Mouse (Mus musculus) liver, adult (tissue): ENCODE measurements around the gene Slc35f1.

Experiments
- GATA4 ChIP-seq: IDR thresholded peaks from 2 replicates; pipeline ENCODE4 v1.6.1; 2014; ENCODE audit warnings: mild to moderate bottlenecking, low read length; ENCODE audit not compliant: insufficient replicate concordance

The Slc35f1 gene

DNA sequence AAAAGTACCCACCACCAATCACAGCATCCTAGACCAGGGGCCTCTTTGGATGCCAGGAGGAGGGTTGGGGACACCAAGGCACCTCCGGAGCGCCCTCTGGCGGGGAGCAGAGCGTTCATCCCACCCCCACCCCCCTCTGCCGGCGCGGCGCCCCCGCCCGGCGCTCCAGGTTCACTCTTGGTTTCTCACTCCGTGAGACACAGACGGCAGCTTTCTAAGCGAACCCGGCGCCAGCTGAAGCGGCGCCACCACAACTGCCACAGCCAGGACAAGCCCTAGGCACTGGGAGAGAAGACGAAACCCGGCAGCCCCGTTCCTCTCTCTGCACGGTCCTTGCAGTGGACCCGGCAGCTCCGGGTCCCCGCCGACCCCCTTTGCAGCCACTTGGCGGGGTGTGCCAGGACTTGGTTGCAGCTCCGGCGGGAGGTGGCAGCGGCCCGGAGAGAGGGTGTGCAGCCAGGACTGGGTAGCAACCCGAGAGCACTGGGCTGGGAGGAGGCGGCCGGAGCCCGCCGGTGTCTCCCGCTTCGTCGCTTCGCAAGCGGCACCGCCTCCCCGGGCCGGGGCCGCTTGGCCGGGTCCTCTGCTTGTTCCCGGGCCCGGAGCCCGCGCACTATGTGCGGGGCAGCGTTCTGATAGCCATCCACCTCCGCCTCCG, at the start of gene Slc35f1:
Slc35f1 (plus strand) TSS at position 200 of the 658 bp plus-strand sequence.
- TF ChIP-seq GATA4: no peak

DNA sequence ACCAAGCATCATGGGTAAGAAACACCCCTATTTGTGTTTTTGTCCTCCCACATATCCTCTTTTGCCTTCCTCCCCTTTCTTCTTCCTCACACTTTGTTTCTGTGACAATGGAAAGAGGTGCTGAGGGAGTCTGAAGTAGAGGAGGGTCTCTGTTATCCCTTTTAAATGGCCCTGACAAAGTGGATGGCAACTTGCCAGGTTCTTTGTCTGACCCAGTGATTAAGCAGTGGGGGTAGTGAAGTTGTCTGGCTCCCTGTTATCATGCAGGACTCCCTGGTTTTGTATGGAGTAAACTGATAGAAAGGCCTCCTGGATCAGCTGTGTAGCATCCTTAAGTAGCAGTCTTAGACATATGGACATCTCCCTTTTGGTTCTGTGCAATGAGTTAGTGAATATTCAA, 19.1 kb upstream of the Slc35f1 start:
- no peak for TF ChIP-seq GATA4

DNA sequence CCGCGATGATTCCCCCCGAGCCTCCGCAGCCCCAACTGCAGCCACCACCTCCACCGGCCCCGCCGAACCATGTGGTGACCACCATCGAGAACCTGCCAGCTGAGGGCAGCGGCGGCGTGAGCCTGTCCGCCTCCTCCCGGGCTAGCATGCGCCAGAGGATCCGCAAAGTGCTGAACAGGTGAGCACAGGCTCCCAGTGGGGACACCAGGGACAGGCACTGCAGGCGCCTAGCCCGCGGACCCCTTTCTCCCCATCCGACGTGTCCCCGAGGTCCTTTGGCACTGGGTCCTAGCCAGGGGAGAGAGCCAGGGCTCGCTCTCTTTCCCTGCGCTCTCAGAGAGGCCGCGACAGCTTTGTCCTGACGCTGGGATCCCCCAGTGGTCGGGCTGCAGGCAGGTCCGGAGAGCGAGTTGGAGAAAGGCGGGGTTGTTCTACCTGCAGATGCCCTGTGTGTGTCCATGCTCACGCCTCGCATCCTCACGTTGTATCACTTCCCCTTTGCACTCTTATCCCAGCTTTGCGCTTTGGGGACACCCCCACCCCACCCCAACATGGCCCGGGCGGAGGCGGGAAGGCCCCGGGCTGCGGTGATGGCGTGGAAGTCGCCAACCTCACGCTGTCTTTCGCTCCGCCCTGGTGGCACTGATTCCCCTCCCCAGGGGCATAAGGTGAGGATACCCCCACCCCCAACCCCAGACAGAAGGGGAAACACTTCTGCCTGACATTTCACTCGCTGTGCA, 829 bp downstream of the Slc35f1 start:
- no peak for TF ChIP-seq GATA4

DNA sequence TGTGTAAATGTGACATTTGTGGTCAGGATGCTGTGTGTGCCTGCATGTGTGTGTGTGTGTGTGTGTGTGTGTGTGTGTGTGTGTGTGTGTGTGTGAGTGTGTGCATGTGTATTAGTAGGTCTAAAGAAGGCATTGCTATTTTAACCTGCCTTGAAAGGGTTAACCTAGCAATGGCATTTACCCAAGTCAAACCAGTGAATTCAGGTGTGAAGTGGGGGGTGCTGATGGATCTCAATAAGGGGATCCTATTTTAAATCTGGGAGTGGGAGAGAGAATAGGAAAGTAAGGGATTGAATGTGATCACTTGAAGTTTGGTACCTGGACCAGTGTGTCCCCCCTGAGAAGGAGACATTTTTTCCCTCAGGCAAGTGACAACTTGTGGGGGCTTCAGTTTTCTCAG, 13.4 kb downstream of the Slc35f1 start:
- TF ChIP-seq GATA4: no peak

DNA sequence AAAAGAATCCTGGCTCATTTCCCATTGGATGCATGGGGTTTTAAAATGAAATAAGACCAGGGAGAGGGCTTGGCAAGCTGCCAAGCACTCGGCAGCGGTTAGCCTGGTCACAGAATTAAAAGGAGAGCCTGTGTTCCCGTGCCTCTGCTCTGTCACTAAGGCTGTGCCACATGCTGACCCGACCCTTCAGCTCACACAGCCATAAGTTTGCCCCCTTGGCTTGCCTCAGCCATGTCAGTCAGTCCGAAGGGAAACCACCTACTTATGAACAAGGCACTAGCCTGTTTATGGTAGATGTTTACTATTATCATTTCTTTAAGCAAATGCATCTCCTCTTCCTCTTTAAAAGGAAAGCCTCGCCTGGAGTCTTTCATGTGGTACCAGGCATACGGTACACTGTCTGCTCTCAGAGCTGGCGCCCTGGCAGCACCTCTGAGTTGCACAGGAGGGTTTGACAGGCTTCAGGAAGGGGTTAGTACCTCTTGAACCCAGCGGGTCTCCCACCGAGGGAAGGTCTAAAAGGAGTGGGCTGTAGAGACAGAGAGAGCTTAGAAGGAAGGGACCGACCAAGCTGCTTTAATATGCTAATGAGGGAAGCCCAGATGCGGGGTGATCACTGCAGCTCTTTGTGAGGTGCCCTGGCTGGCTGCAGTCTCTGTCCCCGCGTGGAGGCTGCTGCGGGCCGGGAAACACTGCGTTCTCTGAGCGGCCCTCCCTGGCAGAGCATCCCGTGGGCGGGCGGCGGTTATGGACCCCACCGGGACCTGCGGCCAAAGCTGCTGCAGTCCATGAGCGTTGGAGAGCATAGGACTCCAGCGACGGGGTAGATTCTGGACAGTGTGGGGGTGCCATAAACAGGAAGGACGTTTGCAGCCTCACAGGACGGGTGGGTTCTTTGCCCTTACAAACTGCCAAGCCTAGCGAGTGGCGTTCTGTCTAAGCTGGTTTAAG, 14.0 kb downstream of the Slc35f1 start:
- no peak for TF ChIP-seq GATA4

DNA sequence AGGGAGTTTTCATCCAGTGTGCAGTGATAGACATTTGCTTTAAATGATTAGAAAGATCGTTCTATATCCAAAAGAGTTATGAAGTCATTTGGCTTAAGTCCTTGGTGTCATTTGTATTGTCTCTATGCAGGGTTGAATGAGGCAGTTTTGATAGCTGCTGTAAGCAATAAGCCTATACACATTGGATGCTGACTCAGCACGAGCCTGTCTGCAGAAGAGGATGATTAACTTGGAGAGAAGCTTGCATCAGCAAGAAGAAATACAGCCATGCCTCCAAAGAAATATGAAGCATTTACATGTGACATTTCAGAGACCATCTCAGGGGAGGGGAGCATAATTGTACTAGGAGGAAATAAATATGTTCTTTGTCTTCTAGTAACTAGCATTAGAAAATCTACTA, 19.1 kb downstream of the Slc35f1 start:
- no peak for TF ChIP-seq GATA4

DNA sequence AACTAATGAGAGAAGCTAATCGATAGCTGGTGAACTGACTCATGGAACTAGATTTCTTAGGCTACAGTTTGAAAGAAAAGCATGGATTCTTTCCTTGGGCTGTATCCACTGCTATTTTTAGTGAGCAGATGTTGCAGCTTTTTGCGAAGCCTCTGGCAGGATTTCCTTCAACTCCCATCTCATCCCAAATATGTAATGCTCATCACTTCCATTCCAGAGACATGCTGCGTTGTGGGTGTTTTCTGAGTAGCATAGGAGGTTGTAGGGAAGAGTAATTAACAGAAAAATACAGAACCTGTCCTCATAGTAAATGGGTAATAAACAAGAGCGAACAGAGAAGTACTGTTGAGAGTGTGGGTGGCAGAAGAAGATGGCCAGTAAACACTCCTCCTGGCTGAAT, 21.8 kb downstream of the Slc35f1 start:
- TF ChIP-seq GATA4: no peak

DNA sequence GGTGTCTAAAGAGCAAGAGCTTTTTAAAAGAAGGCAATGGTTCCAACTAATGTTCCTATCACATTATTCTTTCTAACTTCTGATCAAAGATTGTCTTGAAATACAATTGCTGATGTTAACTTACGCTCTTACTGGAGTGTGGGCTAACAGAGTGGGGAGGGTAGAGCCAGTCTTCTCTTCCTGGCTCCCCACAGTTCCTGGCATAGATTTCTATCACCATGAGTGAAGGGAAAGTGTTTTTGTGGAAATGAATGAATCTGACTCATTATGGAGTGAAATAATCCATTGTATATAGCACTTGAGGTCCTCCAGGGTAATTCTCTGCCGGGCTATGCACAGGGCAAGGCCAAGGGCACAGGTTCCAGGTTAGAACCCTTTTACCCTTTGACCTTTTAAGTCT, 24.2 kb downstream of the Slc35f1 start:
- TF ChIP-seq GATA4: no peak

DNA sequence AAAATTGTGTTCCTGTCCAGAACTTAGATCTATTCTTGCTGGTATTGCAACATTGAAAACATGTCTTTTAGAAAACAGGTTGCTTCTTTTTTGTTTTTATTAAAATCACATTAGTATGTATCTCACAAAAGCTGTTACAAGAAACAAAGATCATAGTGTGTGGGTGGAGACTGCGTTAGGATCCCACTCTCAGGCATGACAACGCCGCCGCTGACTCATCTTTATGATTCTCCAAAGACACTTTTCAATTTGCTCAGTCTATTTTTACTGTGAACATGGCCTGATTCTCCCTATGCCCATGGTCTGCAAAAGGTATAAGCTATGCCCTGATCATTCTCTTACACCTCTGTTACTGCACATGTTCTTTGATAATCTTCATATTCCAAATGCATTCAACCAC, 24.8 kb downstream of the Slc35f1 start:
- no peak for TF ChIP-seq GATA4

DNA sequence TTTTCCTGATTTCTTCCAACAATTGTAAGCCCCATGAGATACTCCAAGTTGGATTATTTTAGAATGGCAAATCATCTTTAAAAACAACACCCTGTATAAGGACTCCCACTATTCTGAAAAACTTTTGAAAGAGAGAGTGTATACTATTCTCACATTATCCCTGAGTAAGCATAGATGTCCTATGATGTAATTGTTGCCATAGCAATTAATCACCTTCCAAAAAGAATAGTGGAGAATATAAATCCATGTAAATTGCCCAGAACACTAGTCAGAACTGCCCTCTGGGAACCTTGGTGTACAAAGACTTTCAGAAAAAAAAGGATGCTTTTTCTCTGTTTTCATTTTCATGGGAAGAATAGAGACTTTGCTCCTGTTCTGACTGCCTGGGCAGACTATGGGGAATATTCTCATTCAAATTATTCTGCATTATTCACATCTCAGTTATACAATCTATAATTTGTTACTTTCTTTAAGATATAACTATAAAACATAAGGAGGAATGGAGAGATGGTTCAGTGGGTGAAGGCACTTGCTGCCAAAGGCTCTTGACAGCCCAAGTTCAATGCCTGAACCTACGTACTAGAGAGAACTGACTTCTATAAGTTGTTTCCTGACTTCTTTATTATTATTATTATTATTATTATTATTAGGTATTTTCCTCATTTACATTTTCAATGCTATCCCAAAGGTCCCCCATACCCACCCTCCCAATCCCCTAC, 28.0 kb downstream of the Slc35f1 start:
- TF ChIP-seq GATA4: no peak

DNA sequence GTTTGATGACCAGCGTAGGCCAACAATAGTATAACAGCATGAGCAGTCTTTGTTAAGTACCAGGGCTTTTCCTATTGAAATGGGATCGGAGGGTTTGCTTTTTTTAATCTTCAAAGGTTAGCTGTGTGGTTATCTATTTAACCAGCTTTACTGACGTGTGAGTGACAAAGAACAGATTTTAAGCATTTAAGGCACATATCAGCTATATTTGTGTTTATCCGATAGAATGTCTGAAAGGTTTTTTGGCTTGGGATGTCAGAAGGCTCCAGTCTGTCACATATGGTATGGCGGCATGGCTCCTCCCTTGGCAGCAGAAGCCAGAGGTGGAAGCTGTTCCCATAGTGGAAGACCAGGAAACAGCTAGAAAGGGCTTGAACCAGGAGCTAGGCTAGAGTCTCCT, 36.3 kb downstream of the Slc35f1 start:
- no peak for TF ChIP-seq GATA4

DNA sequence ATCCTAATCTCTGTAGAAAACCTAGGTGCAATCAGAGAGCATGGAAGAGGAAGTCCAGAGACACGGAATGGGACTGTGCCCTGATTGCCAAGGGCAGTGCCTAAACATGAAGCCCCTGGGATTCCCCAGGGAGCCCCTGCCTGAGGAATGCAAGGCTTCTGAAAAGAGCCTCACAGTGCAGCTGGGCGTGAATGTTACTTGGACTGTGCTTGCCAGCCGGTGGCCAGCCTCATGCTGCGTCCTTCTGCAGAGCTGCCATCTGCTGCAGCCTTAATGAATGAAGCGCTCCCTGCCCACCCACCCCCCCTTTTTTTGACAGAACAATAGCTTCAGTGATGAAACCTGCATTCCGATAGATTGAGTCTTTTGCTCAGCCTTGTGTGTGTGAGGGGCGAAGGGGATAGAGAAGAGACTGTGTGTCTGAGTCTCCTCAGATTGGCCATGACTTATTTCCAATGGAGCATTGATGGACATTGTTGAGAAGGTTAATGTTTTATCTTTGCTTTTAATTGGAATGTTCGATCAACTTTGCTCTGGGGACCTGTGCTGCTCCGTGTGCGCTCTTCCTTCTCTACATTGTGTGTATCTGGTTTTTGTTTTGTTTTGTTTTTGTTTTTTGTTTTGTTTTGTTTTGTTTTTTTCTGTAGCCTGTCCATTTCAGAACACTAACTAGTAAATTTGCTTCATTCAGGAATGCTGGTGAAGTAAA, 52.5 kb downstream of the Slc35f1 start:
- TF ChIP-seq GATA4: no peak

DNA sequence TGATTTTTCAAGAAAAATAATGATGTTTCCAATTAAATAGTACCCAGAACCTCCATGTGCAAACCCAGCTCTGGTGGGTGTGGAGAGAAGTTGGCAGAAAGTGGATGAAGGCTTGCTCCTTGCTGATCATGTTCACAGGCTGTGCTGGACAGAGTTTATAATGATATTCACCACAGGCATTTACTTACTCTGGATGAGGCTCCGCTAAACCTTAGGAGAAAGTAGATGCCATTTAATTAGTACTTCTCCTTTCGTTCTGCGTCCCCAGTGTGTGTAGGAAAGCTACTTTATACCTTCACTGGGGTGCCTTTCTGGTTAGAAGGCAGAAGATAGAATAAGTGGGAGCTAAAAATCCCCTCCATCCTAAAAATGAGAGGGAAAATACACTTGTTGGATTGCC, 53.5 kb downstream of the Slc35f1 start:
- no peak for TF ChIP-seq GATA4

DNA sequence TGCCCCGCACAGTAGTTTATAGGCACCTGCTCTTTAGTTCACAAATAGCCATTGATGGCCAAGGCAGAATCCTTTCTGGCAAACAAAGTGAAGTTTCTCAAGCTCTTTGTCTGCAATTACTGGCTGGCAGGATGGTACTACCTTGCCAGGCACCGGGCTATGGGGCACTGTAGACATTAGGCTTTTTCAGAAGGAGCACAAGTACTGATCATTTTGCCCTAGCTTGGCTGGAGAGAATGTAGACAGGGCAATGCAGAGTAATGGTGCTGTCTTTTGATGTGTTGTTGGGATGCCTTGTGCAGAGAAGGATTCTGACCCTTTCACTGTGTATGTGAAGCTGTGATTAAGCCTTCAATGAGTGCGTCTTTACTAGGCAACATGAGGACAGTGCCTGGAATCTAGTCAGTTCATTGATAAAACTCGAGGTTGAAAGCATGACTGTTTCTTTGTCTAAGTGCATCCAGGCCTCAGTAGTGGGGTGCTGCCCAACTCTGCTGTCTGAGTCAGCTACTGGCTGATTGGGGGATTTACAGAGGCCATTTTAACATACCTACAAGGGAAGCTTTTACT, 57.8 kb downstream of the Slc35f1 start:
- TF ChIP-seq GATA4: no peak
